Mouse (Mus musculus): ENCODE measurements around the gene Pdgfc. TPM values are rescaled to one million over a fixed set of nuclear protein-coding genes. Genes with fewer than 3 reads are reported as not detected.
A peak's percentile ranks its signal among the peaks of the same experiment; 100 is the strongest.

Pdgfc gene
- polyA plus RNA-seq, 1 experiment from 2014 or later: 64.7 TPM

GRCm38 (mm10) chr3:81143730-81144129 is 107.5 kb downstream of the Pdgfc start:
- H3K9ac ChIP-seq (replicated peaks; ENCODE audit: low read length): no peak overlapping the region
- no peak overlapping the region for H3K4me2 ChIP-seq (ENCODE audit: low read depth, low read length)
- no peak for ATAC-seq (replicated peaks; ENCODE audit: insufficient number of reproducible peaks, low FRiP score, low TSS enrichment, low read depth)
- H3K4me3 ChIP-seq (ENCODE audit: low read depth, low read length): no peak overlapping the region
- H3K27ac ChIP-seq (replicated peaks; ENCODE audit: low read depth, low read length): no peak overlapping the region
- DNase-seq (ENCODE audit: low spot score): no peak
- H3K4me1 ChIP-seq (ENCODE audit: control insufficient read depth, insufficient read depth, low read length): no peaks in the 10 kb centered on the region
- no peaks in the 10 kb centered on the region for H3K36me3 ChIP-seq (replicated peaks; ENCODE audit: control insufficient read depth, insufficient read depth, low read depth, low read length)
- no peaks in the 10 kb centered on the region for H3K27me3 ChIP-seq (ENCODE audit: control insufficient read depth, insufficient read depth, low read length)
- no peaks in the 10 kb centered on the region for H3K9me3 ChIP-seq (replicated peaks; ENCODE audit: control insufficient read depth, low read length)

- Histone ChIP-seq H3K36me3 (replicated peaks; ENCODE audit: control insufficient read depth, insufficient read depth, low read depth, low read length) (no peaks in the 10 kb centered on the region), H3K4me1 (ENCODE audit: control insufficient read depth, insufficient read depth, low read length) (no peaks in the 10 kb centered on the region), H3K27ac (replicated peaks; ENCODE audit: low read depth, low read length) (no peak overlapping the region), H3K4me3 (ENCODE audit: low read depth, low read length) (no peak overlapping the region), H3K27me3 (ENCODE audit: control insufficient read depth, insufficient read depth, low read length) (no peaks in the 10 kb centered on the region), H3K9me3 (replicated peaks; ENCODE audit: control insufficient read depth, low read length) (no peaks in the 10 kb centered on the region), H3K9ac (replicated peaks; ENCODE audit: low read length) (no peak overlapping the region), H3K4me2 (ENCODE audit: low read depth, low read length) (no peak overlapping the region)
- ATAC-seq (replicated peaks; ENCODE audit: insufficient number of reproducible peaks, low FRiP score, low TSS enrichment, low read depth) (no peak), DNase-seq (ENCODE audit: low spot score) (peak; percentile 14)
- WGBS: 66% methylated on average over 3 of the region's 3 CpGs
Measured at GRCm38 (mm10) chr3:81149109-81149521, 112.9 kb downstream of the Pdgfc start.

DNA sequence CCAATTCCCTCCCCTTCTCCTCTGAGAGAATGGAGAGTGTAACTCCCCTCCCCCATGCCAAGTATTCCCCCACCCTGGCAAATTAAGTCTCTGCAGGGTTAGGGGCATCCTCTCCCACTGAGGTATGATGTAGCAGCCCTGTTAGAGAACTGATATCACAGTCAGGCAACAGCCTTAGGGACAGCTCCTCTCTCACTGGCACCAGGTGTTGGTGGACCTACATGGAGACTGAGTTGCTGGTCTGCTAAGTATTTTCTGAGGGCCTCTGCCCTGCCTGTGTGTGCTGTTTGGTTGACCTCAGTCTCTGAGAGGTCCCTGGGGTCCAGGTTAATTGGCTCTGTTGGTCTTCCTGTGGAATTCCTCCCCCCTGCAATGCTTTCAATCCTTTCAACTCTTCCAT is 114.0 kb downstream of the Pdgfc start:
- Histone ChIP-seq H3K4me2 (ENCODE audit: low read depth, low read length) (no peak overlapping the region), H3K9me3 (replicated peaks; ENCODE audit: control insufficient read depth, low read length) (no peaks in the 10 kb centered on the region), H3K4me1 (ENCODE audit: control insufficient read depth, insufficient read depth, low read length) (no peaks in the 10 kb centered on the region), H3K9ac (replicated peaks; ENCODE audit: low read length) (no peak overlapping the region), H3K27ac (replicated peaks; ENCODE audit: low read depth, low read length) (no peak overlapping the region), H3K4me3 (ENCODE audit: low read depth, low read length) (no peak overlapping the region), H3K27me3 (ENCODE audit: control insufficient read depth, insufficient read depth, low read length) (no peaks in the 10 kb centered on the region), H3K36me3 (replicated peaks; ENCODE audit: control insufficient read depth, insufficient read depth, low read depth, low read length) (no peaks in the 10 kb centered on the region)
- DNase-seq (ENCODE audit: low spot score) (no peak), ATAC-seq (replicated peaks; ENCODE audit: insufficient number of reproducible peaks, low FRiP score, low TSS enrichment, low read depth) (0 out of 2 replicates have a peak, but pooled peaks have one; percentile 29)

- H3K36me3 ChIP-seq (replicated peaks; ENCODE audit: control insufficient read depth, insufficient read depth, low read depth, low read length): no peaks in the 10 kb centered on the region
- no peak overlapping the region for H3K9ac ChIP-seq (replicated peaks; ENCODE audit: low read length)
- no peak for ATAC-seq (replicated peaks; ENCODE audit: insufficient number of reproducible peaks, low FRiP score, low TSS enrichment, low read depth)
- no peaks in the 10 kb centered on the region for H3K4me1 ChIP-seq (ENCODE audit: control insufficient read depth, insufficient read depth, low read length)
- no peak overlapping the region for H3K27ac ChIP-seq (replicated peaks; ENCODE audit: low read depth, low read length)
- no peak overlapping the region for H3K4me2 ChIP-seq (ENCODE audit: low read depth, low read length)
- H3K27me3 ChIP-seq (ENCODE audit: control insufficient read depth, insufficient read depth, low read length): no peaks in the 10 kb centered on the region
- no peak overlapping the region for H3K4me3 ChIP-seq (ENCODE audit: low read depth, low read length)
- DNase-seq (ENCODE audit: low spot score): no peak
- 79% methylated on average over 1 of the region's 1 CpGs for WGBS
- no peaks in the 10 kb centered on the region for H3K9me3 ChIP-seq (replicated peaks; ENCODE audit: control insufficient read depth, low read length)
Measured at GRCm38 (mm10) chr3:81154420-81154819, 118.2 kb downstream of the Pdgfc start.

DNA sequence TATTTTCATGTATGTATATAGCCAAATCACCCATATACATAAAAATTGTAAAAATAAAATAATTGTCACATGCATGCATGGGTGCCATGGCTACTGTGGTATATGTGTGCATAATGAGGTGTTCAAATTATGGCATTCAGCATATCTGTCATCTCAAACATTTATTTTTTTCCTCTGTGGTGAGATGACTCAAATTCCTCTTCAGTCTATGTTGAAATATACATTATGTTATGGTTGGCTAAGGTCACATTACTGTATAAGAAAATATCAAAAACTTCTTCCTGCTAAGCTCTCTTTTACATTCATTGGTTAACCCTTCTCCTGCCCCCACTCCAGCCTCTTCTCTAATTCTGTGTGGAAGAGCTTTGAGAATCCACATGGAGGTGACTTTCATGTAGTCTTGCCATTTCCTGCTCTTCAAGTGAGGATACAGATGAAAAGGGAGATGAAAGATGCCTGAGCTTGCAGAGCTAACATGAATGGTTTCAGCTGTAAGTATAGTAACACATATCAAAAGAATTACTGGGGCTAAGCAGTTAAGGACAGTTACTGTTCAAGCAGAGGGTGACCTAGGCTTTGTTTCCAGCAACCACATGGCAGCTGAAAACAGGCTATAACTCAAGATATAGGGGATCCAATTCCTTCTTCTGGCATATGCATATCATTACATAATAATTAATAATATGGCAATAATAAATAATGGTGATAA is 124.4 kb downstream of the Pdgfc start:
- H3K4me1 ChIP-seq (ENCODE audit: control insufficient read depth, insufficient read depth, low read length): no peaks in the 10 kb centered on the region
- H3K9ac ChIP-seq (replicated peaks; ENCODE audit: low read length): no peak overlapping the region
- no peak overlapping the region for H3K4me2 ChIP-seq (ENCODE audit: low read depth, low read length)
- no peaks in the 10 kb centered on the region for H3K27me3 ChIP-seq (ENCODE audit: control insufficient read depth, insufficient read depth, low read length)
- H3K9me3 ChIP-seq (replicated peaks; ENCODE audit: control insufficient read depth, low read length): no peaks in the 10 kb centered on the region
- DNase-seq (ENCODE audit: low spot score): no peak
- no peak overlapping the region for H3K27ac ChIP-seq (replicated peaks; ENCODE audit: low read depth, low read length)
- ATAC-seq (replicated peaks; ENCODE audit: insufficient number of reproducible peaks, low FRiP score, low TSS enrichment, low read depth): no peak
- H3K36me3 ChIP-seq (replicated peaks; ENCODE audit: control insufficient read depth, insufficient read depth, low read depth, low read length): no peaks in the 10 kb centered on the region
- H3K4me3 ChIP-seq (ENCODE audit: low read depth, low read length): no peak overlapping the region

- Histone ChIP-seq H3K36me3 (replicated peaks; ENCODE audit: control insufficient read depth, insufficient read depth, low read depth, low read length) (no peaks in the 10 kb centered on the region), H3K27me3 (ENCODE audit: control insufficient read depth, insufficient read depth, low read length) (no peaks in the 10 kb centered on the region), H3K4me2 (ENCODE audit: low read depth, low read length) (no peak overlapping the region), H3K9ac (replicated peaks; ENCODE audit: low read length) (no peak overlapping the region), H3K9me3 (replicated peaks; ENCODE audit: control insufficient read depth, low read length) (no peaks in the 10 kb centered on the region), H3K27ac (replicated peaks; ENCODE audit: low read depth, low read length) (no peak overlapping the region), H3K4me3 (ENCODE audit: low read depth, low read length) (no peak overlapping the region), H3K4me1 (ENCODE audit: control insufficient read depth, insufficient read depth, low read length) (no peaks in the 10 kb centered on the region)
- ATAC-seq (replicated peaks; ENCODE audit: insufficient number of reproducible peaks, low FRiP score, low TSS enrichment, low read depth) (no peak), DNase-seq (ENCODE audit: low spot score) (no peak)
- WGBS: 86% methylated on average over 4 of the region's 4 CpGs
Measured at GRCm38 (mm10) chr3:81162129-81162528, 125.9 kb downstream of the Pdgfc start.

DNA sequence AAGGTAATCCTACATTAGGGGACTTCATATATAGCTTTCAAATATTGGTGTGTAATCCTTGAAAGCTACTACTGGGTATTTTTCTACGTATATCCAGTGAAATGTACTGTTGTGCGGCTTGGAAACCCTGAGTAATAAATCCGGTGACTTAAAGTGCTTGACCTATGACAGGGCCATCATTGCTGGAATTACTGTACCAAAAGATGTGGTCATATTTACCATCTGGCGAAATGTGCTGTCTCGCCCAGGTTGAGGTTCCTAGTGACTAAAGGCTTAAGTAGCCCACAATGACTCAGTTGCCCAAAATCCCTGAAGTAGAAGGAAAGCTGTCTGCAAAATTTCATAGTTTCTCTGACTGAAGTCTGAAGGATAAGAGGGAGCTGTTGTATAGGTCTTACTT is 127.9 kb downstream of the Pdgfc start:
- 93% methylated on average over 5 of the region's 5 CpGs for WGBS
- H3K9me3 ChIP-seq (replicated peaks; ENCODE audit: control insufficient read depth, low read length): no peaks in the 10 kb centered on the region

GRCm38 (mm10) chr3:81170073-81170809 is 134.0 kb downstream of the Pdgfc start:
- ATAC-seq (replicated peaks; ENCODE audit: insufficient number of reproducible peaks, low FRiP score, low TSS enrichment, low read depth): peak; percentile 84; the same call in 1 of the 2 replicates

More for the DNA sequence above, 127.9 kb downstream of the Pdgfc start:
- Histone ChIP-seq H3K4me1 (ENCODE audit: control insufficient read depth, insufficient read depth, low read length) (no peaks in the 10 kb centered on the region), H3K4me2 (ENCODE audit: low read depth, low read length) (no peak overlapping the region), H3K9ac (replicated peaks; ENCODE audit: low read length) (no peak overlapping the region), H3K36me3 (replicated peaks; ENCODE audit: control insufficient read depth, insufficient read depth, low read depth, low read length) (no peaks in the 10 kb centered on the region), H3K27me3 (ENCODE audit: control insufficient read depth, insufficient read depth, low read length) (no peaks in the 10 kb centered on the region), H3K4me3 (ENCODE audit: low read depth, low read length) (no peak overlapping the region), H3K27ac (replicated peaks; ENCODE audit: low read depth, low read length) (no peak overlapping the region)
- ATAC-seq (replicated peaks; ENCODE audit: insufficient number of reproducible peaks, low FRiP score, low TSS enrichment, low read depth): no peak
- no peak for DNase-seq (ENCODE audit: low spot score)

More at GRCm38 (mm10) chr3:81170073-81170809, 134.0 kb downstream of the Pdgfc start:
- Histone ChIP-seq H3K4me2 (ENCODE audit: low read depth, low read length) (no peak overlapping the region), H3K9ac (replicated peaks; ENCODE audit: low read length) (no peak overlapping the region), H3K27ac (replicated peaks; ENCODE audit: low read depth, low read length) (no peak overlapping the region), H3K4me3 (ENCODE audit: low read depth, low read length) (no peak overlapping the region), H3K27me3 (ENCODE audit: control insufficient read depth, insufficient read depth, low read length) (no peaks in the 10 kb centered on the region), H3K9me3 (replicated peaks; ENCODE audit: control insufficient read depth, low read length) (no peaks in the 10 kb centered on the region), H3K36me3 (replicated peaks; ENCODE audit: control insufficient read depth, insufficient read depth, low read depth, low read length) (no peaks in the 10 kb centered on the region), H3K4me1 (ENCODE audit: control insufficient read depth, insufficient read depth, low read length) (no peaks in the 10 kb centered on the region)
- DNase-seq (ENCODE audit: low spot score): peak; percentile 35
- WGBS: 68% methylated on average over 4 of the region's 4 CpGs

Data from embryonic facial prominence, embryonic 11.5 days (tissue).